Mouse (Mus musculus): ENCODE results near the gene Set. TPM values are rescaled to one million over a fixed set of nuclear protein-coding genes. Genes with fewer than 3 reads are reported as not detected.

The Set gene
- polyA plus RNA-seq, 1 experiment = 312 TPM

GRCm38 (mm10) chr2:30092280-30092918, 35.2 kb downstream of the Set start:
- TF ChIP-seq MYOG (IDR thresholded peaks at IDR 0.05; ENCODE audit: control insufficient read depth, extremely low read depth, insufficient read length) = no peak
- TF ChIP-seq CEBPB (IDR thresholded peaks at IDR 0.05; ENCODE audit: low read depth) = no peak
- no peak for TF ChIP-seq FOSL1 (IDR thresholded peaks at IDR 0.05; ENCODE audit: insufficient read depth, low read length, poor library complexity, severe bottlenecking)
- TF ChIP-seq USF1 (IDR thresholded peaks at IDR 0.05; ENCODE audit: low read depth) = no peak
- Histone ChIP-seq H3K27me3 (ENCODE audit: control insufficient read depth, insufficient read depth, insufficient read length) (no peaks in the 10 kb centered on the region), H3K36me3 (ENCODE audit: control insufficient read depth, insufficient read depth) (peaks cover 18% of the 10 kb centered on the region), H3K79me2 (ENCODE audit: control insufficient read depth, insufficient read depth) (peaks cover 30% of the 10 kb centered on the region), H3ac (ENCODE audit: control insufficient read depth, insufficient read length, low read depth) (peak overlapping the region; percentile 88), H3K4me3 (ENCODE audit: insufficient read depth, poor library complexity, severe bottlenecking) (peak overlapping the region; percentile 88), H3K79me3 (ENCODE audit: low read depth) (peaks cover 16% of the 10 kb centered on the region)

- Histone ChIP-seq H3K79me2 (ENCODE audit: control insufficient read depth, insufficient read depth) (peaks cover 30% of the 10 kb centered on the region), H3ac (ENCODE audit: control insufficient read depth, insufficient read length, low read depth) (peak within 1 kb of the TSS; percentile 88), H3K27me3 (ENCODE audit: control insufficient read depth, insufficient read depth, insufficient read length) (no peaks in the 10 kb centered on the region), H3K36me3 (ENCODE audit: control insufficient read depth, insufficient read depth) (peaks cover 18% of the 10 kb centered on the region), H3K79me3 (ENCODE audit: low read depth) (peaks cover 16% of the 10 kb centered on the region), H3K4me3 (ENCODE audit: insufficient read depth, poor library complexity, severe bottlenecking) (peak within 1 kb of the TSS; percentile 88)
- TF ChIP-seq CEBPB (IDR thresholded peaks at IDR 0.05; ENCODE audit: low read depth) (no peak), MYOG (IDR thresholded peaks at IDR 0.05; ENCODE audit: control insufficient read depth, extremely low read depth, insufficient read length) (no peak), MYOD1 (IDR thresholded peaks at IDR 0.05; ENCODE audit: control insufficient read depth, insufficient read length, low read depth) (no peak), CTCF (IDR thresholded peaks at IDR 0.05; ENCODE audit: control insufficient read depth, insufficient read depth, insufficient read length) (no peak), MAX (IDR thresholded peaks at IDR 0.05) (peak; percentile 96)
These were observed 36.5 kb downstream of the Set start, which contains the start of gene Zdhhc12 for GRCm38 (mm10) chr2:30093471-30094207. TSS of gene Zdhhc12 (minus strand) at chr2:30093648.

- Histone ChIP-seq H3K4me3 (ENCODE audit: insufficient read depth, poor library complexity, severe bottlenecking) (peak overlapping the region; percentile 88), H3K36me3 (ENCODE audit: control insufficient read depth, insufficient read depth) (peaks cover 18% of the 10 kb centered on the region), H3K79me2 (ENCODE audit: control insufficient read depth, insufficient read depth) (peaks cover 30% of the 10 kb centered on the region), H3K79me3 (ENCODE audit: low read depth) (peaks cover 16% of the 10 kb centered on the region), H3ac (ENCODE audit: control insufficient read depth, insufficient read length, low read depth) (peak overlapping the region; percentile 76), H3K27me3 (ENCODE audit: control insufficient read depth, insufficient read depth, insufficient read length) (no peaks in the 10 kb centered on the region)
- TF ChIP-seq MYOG (IDR thresholded peaks at IDR 0.05; ENCODE audit: control insufficient read depth, extremely low read depth, insufficient read length) (no peak), CEBPB (IDR thresholded peaks at IDR 0.05; ENCODE audit: low read depth) (no peak), CTCF (IDR thresholded peaks at IDR 0.05; ENCODE audit: control insufficient read depth, insufficient read depth, insufficient read length) (no peak), FOSL1 (IDR thresholded peaks at IDR 0.05; ENCODE audit: insufficient read depth, low read length, poor library complexity, severe bottlenecking) (no peak), MAX (IDR thresholded peaks at IDR 0.05) (no peak), MYOD1 (IDR thresholded peaks at IDR 0.05; ENCODE audit: control insufficient read depth, insufficient read length, low read depth) (no peak), USF1 (IDR thresholded peaks at IDR 0.05; ENCODE audit: low read depth) (no peak)
These were observed 37.0 kb downstream of the Set start for GRCm38 (mm10) chr2:30094208-30094588.

- H3K4me3 ChIP-seq (ENCODE audit: insufficient read depth, poor library complexity, severe bottlenecking) = no peak overlapping the region
- peaks cover 30% of the 10 kb centered on the region for H3K79me2 ChIP-seq (ENCODE audit: control insufficient read depth, insufficient read depth)
- TF ChIP-seq CTCF (IDR thresholded peaks at IDR 0.05; ENCODE audit: control insufficient read depth, insufficient read depth, insufficient read length) = peak; percentile 57
- TF ChIP-seq CEBPB (IDR thresholded peaks at IDR 0.05; ENCODE audit: low read depth) = no peak
- H3K27me3 ChIP-seq (ENCODE audit: control insufficient read depth, insufficient read depth, insufficient read length) = no peaks in the 10 kb centered on the region
- H3ac ChIP-seq (ENCODE audit: control insufficient read depth, insufficient read length, low read depth) = no peak overlapping the region
- peaks cover 16% of the 10 kb centered on the region for H3K79me3 ChIP-seq (ENCODE audit: low read depth)
- peaks cover 12% of the 10 kb centered on the region for H3K36me3 ChIP-seq (ENCODE audit: control insufficient read depth, insufficient read depth)
These were observed 38.8 kb downstream of the Set start for GRCm38 (mm10) chr2:30095882-30096527.

GRCm38 (mm10) chr2:30100214-30100613, 43.0 kb downstream of the Set start:
- H3K27me3 ChIP-seq (ENCODE audit: control insufficient read depth, insufficient read depth, insufficient read length) = no peaks in the 10 kb centered on the region
- no peak overlapping the region for H3ac ChIP-seq (ENCODE audit: control insufficient read depth, insufficient read length, low read depth)
- peaks cover 7% of the 10 kb centered on the region for H3K79me2 ChIP-seq (ENCODE audit: control insufficient read depth, insufficient read depth)
- peaks cover 2% of the 10 kb centered on the region for H3K79me3 ChIP-seq (ENCODE audit: low read depth)
- no peak overlapping the region for H3K4me3 ChIP-seq (ENCODE audit: insufficient read depth, poor library complexity, severe bottlenecking)
- no peak for TF ChIP-seq MYOD1 (IDR thresholded peaks at IDR 0.05; ENCODE audit: control insufficient read depth, insufficient read length, low read depth)
- TF ChIP-seq CEBPB (IDR thresholded peaks at IDR 0.05; ENCODE audit: low read depth) = no peak
- TF ChIP-seq CTCF (IDR thresholded peaks at IDR 0.05; ENCODE audit: control insufficient read depth, insufficient read depth, insufficient read length) = no peak
- TF ChIP-seq MAX (IDR thresholded peaks at IDR 0.05) = no peak
- no peak for TF ChIP-seq FOSL1 (IDR thresholded peaks at IDR 0.05; ENCODE audit: insufficient read depth, low read length, poor library complexity, severe bottlenecking)
- no peak for TF ChIP-seq USF1 (IDR thresholded peaks at IDR 0.05; ENCODE audit: low read depth)
- no peak for TF ChIP-seq MYOG (IDR thresholded peaks at IDR 0.05; ENCODE audit: control insufficient read depth, extremely low read depth, insufficient read length)
- H3K36me3 ChIP-seq (ENCODE audit: control insufficient read depth, insufficient read depth) = no peaks in the 10 kb centered on the region
